ENCODE assay signal across 8 mouse cellular contexts in the genomic region with DNA sequence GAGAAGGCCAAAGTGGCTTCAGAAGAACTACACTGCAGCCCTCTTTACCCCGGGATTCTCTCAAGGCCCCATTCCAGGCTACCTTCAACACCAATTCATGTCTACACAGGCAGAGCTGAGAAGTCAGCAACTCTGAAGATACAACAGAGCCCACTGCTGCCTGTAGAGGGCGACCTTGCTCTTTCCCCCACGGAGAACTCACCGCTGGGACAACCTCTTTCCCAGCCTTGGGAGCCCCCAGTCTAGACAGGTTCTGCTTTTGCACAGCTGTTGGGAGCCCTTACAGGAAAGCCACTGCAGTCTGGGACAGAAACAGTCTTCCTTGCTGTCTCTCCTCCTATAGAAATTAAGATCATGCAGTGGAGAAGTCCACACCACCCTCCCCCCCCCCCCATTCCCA. TPM values are rescaled to one million over a fixed set of nuclear protein-coding genes. Genes with fewer than 3 reads are reported as not detected.
DNase-seq lines count a peak whose midpoint lies in the region; ATAC-seq and TF ChIP-seq lines count a peak whose summit lies in the region.

No protein-coding gene starts in this region.

- no peak overlapping the region for H3K9ac ChIP-seq in hindbrain, embryonic 11.5 days (ENCODE audit: low read depth, low read length)
- no peak overlapping the region for H3K9ac ChIP-seq in hindbrain, embryonic 12.5 days
- no peak overlapping the region for H3K9ac ChIP-seq in limb, embryonic 13.5 days
- no peak overlapping the region for H3K9ac ChIP-seq in neural tube, embryonic 11.5 days (ENCODE audit: low read length)

- peak; percentile 76 for DNase-seq in hindbrain, embryonic 11.5 days (ENCODE audit: low spot score)
- peak; percentile 10 to 27 for DNase-seq in cerebellum, adult 2 months
- DNase-seq in gastrocnemius, adult 18-20 months (ENCODE audit: low spot score), result peak; percentile 63
- DNase-seq in kidney, adult 9 months, result peak; percentile 68
- DNase-seq in neural tube, embryonic 11.5 days (ENCODE audit: low spot score), result peak; percentile 70
- peak; percentile 34 for DNase-seq in telencephalon, adult 2 months (ENCODE audit: low read depth, low spot score)

- no peaks in the 10 kb centered on the region for H3K36me3 ChIP-seq in hindbrain, embryonic 11.5 days (ENCODE audit: control insufficient read depth, insufficient read depth, low read length)
- H3K36me3 ChIP-seq in hindbrain, embryonic 12.5 days, result no peaks in the 10 kb centered on the region
- no peaks in the 10 kb centered on the region for H3K36me3 ChIP-seq in limb, embryonic 13.5 days
- H3K36me3 ChIP-seq in neural tube, embryonic 11.5 days (ENCODE audit: control insufficient read depth, insufficient read depth, low read length), result no peaks in the 10 kb centered on the region

- no peak overlapping the region for H3K27ac ChIP-seq in hindbrain, embryonic 11.5 days (ENCODE audit: low read depth, low read length)
- no peak overlapping the region for H3K27ac ChIP-seq in hindbrain, embryonic 12.5 days
- no peak overlapping the region for H3K27ac ChIP-seq in cerebellum, adult 2 months (ENCODE audit: insufficient read depth, low read length)
- no peak overlapping the region for H3K27ac ChIP-seq in limb, embryonic 13.5 days
- H3K27ac ChIP-seq in neural tube, embryonic 11.5 days (ENCODE audit: low read depth, low read length), result no peak overlapping the region

- no peaks in the 10 kb centered on the region for H3K27me3 ChIP-seq in hindbrain, embryonic 11.5 days (ENCODE audit: control insufficient read depth, insufficient read depth, low read length)
- no peaks in the 10 kb centered on the region; the same call in 1 of the 2 replicates for H3K27me3 ChIP-seq in hindbrain, embryonic 12.5 days
- no peaks in the 10 kb centered on the region for H3K27me3 ChIP-seq in cerebellum, adult 2 months (ENCODE audit: control insufficient read depth, insufficient read depth, low read length)
- H3K27me3 ChIP-seq in limb, embryonic 13.5 days, result no peaks in the 10 kb centered on the region
- H3K27me3 ChIP-seq in neural tube, embryonic 11.5 days (ENCODE audit: control insufficient read depth, insufficient read depth, low read length), result no peaks in the 10 kb centered on the region

- ATAC-seq in hindbrain, embryonic 11.5 days (ENCODE audit: low FRiP score), result no peak; the same call in 1 of the 2 replicates
- ATAC-seq in hindbrain, embryonic 12.5 days (ENCODE audit: low FRiP score), result no peak
- ATAC-seq in limb, embryonic 13.5 days (ENCODE audit: low FRiP score, low read depth), result peak; percentile 52; the same call in 1 of the 2 replicates
- no peak for ATAC-seq in neural tube, embryonic 11.5 days (ENCODE audit: insufficient read depth, low FRiP score, low TSS enrichment)

- 14% methylated on average over 4 of the region's 4 CpGs for WGBS in hindbrain, embryonic 11.5 days
- 14% methylated on average over 4 of the region's 4 CpGs for WGBS in hindbrain, embryonic 12.5 days
- 8% methylated on average over 4 of the region's 4 CpGs for WGBS in cerebellum, adult 2 months
- WGBS in limb, embryonic 13.5 days, result 6% methylated on average over 4 of the region's 4 CpGs
- WGBS in neural tube, embryonic 11.5 days, result 10% methylated on average over 4 of the region's 4 CpGs

- H3K9me3 ChIP-seq in hindbrain, embryonic 11.5 days (ENCODE audit: control insufficient read depth, low read length), result no peaks in the 10 kb centered on the region
- H3K9me3 ChIP-seq in hindbrain, embryonic 12.5 days (replicated peaks), result no peaks in the 10 kb centered on the region
- H3K9me3 ChIP-seq in limb, embryonic 13.5 days, result no peaks in the 10 kb centered on the region
- H3K9me3 ChIP-seq in neural tube, embryonic 11.5 days (ENCODE audit: control insufficient read depth, low read length), result no peaks in the 10 kb centered on the region

- no peaks in the 10 kb centered on the region for H3K4me1 ChIP-seq in hindbrain, embryonic 11.5 days (replicated peaks; ENCODE audit: control insufficient read depth, insufficient read depth, low read length)
- H3K4me1 ChIP-seq in hindbrain, embryonic 12.5 days, result no peaks in the 10 kb centered on the region
- peaks cover 3% of the 10 kb centered on the region; the same call in 1 of the 2 replicates for H3K4me1 ChIP-seq in cerebellum, adult 2 months (ENCODE audit: control insufficient read depth, insufficient read depth, low read length)
- H3K4me1 ChIP-seq in limb, embryonic 13.5 days, result no peaks in the 10 kb centered on the region
- no peaks in the 10 kb centered on the region for H3K4me1 ChIP-seq in neural tube, embryonic 11.5 days (ENCODE audit: control insufficient read depth, insufficient read depth, low read length)

- no peak for TF ChIP-seq POLR2A in cerebellum, adult 2 months (IDR thresholded peaks at IDR 0.05; ENCODE audit: borderline replicate concordance, insufficient read depth, low read length)

- no peak overlapping the region for H3K4me3 ChIP-seq in hindbrain, embryonic 11.5 days (ENCODE audit: low read depth, low read length)
- H3K4me3 ChIP-seq in hindbrain, embryonic 12.5 days, result no peak overlapping the region
- no peak overlapping the region for H3K4me3 ChIP-seq in cerebellum, adult 2 months (replicated peaks; ENCODE audit: insufficient read depth, low read depth, low read length)
- no peak overlapping the region for H3K4me3 ChIP-seq in limb, embryonic 13.5 days
- no peak overlapping the region for H3K4me3 ChIP-seq in neural tube, embryonic 11.5 days (ENCODE audit: low read depth, low read length)

- peak; percentile 58 for TF ChIP-seq CTCF in cerebellum, adult 2 months (IDR thresholded peaks at IDR 0.05; ENCODE audit: borderline replicate concordance, insufficient read depth, low read depth, low read length)

- H3K4me2 ChIP-seq in hindbrain, embryonic 11.5 days (replicated peaks; ENCODE audit: low read depth, low read length), result no peak overlapping the region
- H3K4me2 ChIP-seq in hindbrain, embryonic 12.5 days (replicated peaks), result no peak overlapping the region
- no peak overlapping the region for H3K4me2 ChIP-seq in limb, embryonic 13.5 days (replicated peaks)
- H3K4me2 ChIP-seq in neural tube, embryonic 11.5 days (ENCODE audit: low read depth), result no peak overlapping the region

RNA-seq across cellular contexts. Expression of a gene that starts 41.5 kb away (rescaled TPM):
- 0.84 and 1.2 TPM in 2 replicates for polyA plus RNA-seq in hindbrain, embryonic 11.5 days (2014; fragmentation: Nextera tagmentation; extraction: Ambion mirVana)
- polyA plus RNA-seq in hindbrain, embryonic 12.5 days (2016; fragmentation: Nextera tagmentation; extraction: Ambion mirVana), result 5.3 and 6.1 TPM in 2 replicates
- polyA plus RNA-seq in cerebellum, adult 2 months (2012; rRNA removed), result 0.92 and 1.3 TPM in 2 replicates
- 10 to 100 TPM; 29.8 to 33.9 TPM for total RNA-seq in gastrocnemius, adult 18-20 months (2021)
- 25.9 and 32.1 TPM in 2 replicates for polyA plus RNA-seq in limb, embryonic 13.5 days (2015; fragmentation: Nextera tagmentation; extraction: Ambion mirVana)
- polyA plus RNA-seq in neural tube, embryonic 11.5 days (2014; fragmentation: Nextera tagmentation; extraction: Ambion mirVana), result 0.86 and 1.3 TPM in 2 replicates

RNA-seq across cellular contexts. Expression of a gene that starts 57.2 kb away (rescaled TPM):
- 0.51 and 0.52 TPM in 2 replicates for polyA plus RNA-seq in hindbrain, embryonic 11.5 days (2014; fragmentation: Nextera tagmentation; extraction: Ambion mirVana)
- 0.26 and 0.63 TPM in 2 replicates for polyA plus RNA-seq in hindbrain, embryonic 12.5 days (2016; fragmentation: Nextera tagmentation; extraction: Ambion mirVana)
- polyA plus RNA-seq in cerebellum, adult 2 months (2012; rRNA removed), result 0.25 and 0.39 TPM in 2 replicates
- 1 to 10 TPM; 2.2 to 2.4 TPM for total RNA-seq in gastrocnemius, adult 18-20 months (2021)
- 0.46 and 0.64 TPM in 2 replicates for polyA plus RNA-seq in limb, embryonic 13.5 days (2015; fragmentation: Nextera tagmentation; extraction: Ambion mirVana)
- 0.38 and 0.68 TPM in 2 replicates for polyA plus RNA-seq in neural tube, embryonic 11.5 days (2014; fragmentation: Nextera tagmentation; extraction: Ambion mirVana)

Comparison
In these comparisons a context has a peak if more than half of its experiments do, and no peak if none do; other contexts are left out.
1. DNase-seq: peak in every context shown above with its lines; median percentile 76 in hindbrain, embryonic 11.5 days; 70 in neural tube, embryonic 11.5 days; 68 in kidney, adult 9 months; 63 in gastrocnemius, adult 18-20 months; 34 in telencephalon, adult 2 months; 18 in cerebellum, adult 2 months.